In the genomic region with DNA sequence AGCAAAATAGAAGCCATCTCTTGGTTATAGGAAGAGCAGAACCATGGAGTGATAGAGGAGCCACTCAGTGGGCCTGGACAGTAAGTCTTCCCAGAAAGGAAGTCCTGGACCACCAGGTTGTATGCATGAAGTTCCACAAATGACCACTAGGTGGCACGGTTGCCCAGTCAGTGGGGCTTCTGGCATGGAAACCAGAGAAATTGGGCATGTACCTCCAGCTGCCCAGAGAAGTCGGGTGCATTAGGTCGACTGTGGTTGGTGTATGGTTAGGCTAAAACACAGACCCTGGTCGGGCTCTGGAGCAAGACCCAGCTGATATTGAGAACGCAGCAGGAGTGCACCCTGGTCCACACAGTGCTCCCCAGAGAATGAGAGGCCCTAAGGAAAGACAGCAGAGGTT, we compare ENCODE assay signal across 9 mouse cellular contexts. TPM values are rescaled to one million over a fixed set of nuclear protein-coding genes. Genes with fewer than 3 reads are reported as not detected.
DNase-seq lines count a peak whose midpoint lies in the region; ATAC-seq and TF ChIP-seq lines count a peak whose summit lies in the region.
"Had no signal": no experiment of that assay in that cellular context is flagged by ENCODE, and none has a peak within 500 bp of the region (broad histone marks: within the 10 kb centered on the region; RNA-seq: fewer than 3 reads in every experiment).

No protein-coding gene starts in this region.

- no peaks in the 10 kb centered on the region for H3K9me3 ChIP-seq in hindbrain, embryonic 14.5 days (ENCODE audit: control insufficient read depth, low read length)

- H3K4me1 ChIP-seq in cerebellum, adult 2 months (ENCODE audit: control insufficient read depth, insufficient read depth, low read length): no peaks in the 10 kb centered on the region
- no peaks in the 10 kb centered on the region for H3K4me1 ChIP-seq in hindbrain, embryonic 14.5 days (replicated peaks; ENCODE audit: control insufficient read depth, insufficient read depth, low read length)

- no peak overlapping the region for H3K9ac ChIP-seq in hindbrain, embryonic 14.5 days

- ATAC-seq in hindbrain, embryonic 14.5 days (ENCODE audit: low FRiP score): peak; percentile 61

- H3K27ac ChIP-seq in cerebellum, adult 2 months (ENCODE audit: insufficient read depth, low read length): no peak overlapping the region
- H3K27ac ChIP-seq in hindbrain, embryonic 14.5 days: no peak overlapping the region
- H3K27ac ChIP-seq: macrophage had no signal

- no peaks in the 10 kb centered on the region for H3K36me3 ChIP-seq in hindbrain, embryonic 14.5 days (replicated peaks; ENCODE audit: control insufficient read depth, insufficient read depth)

- TF ChIP-seq POLR2A in cerebellum, adult 2 months (IDR thresholded peaks at IDR 0.05; ENCODE audit: borderline replicate concordance, insufficient read depth, low read length): no peak

- TF ChIP-seq CTCF in cerebellum, adult 2 months (IDR thresholded peaks at IDR 0.05; ENCODE audit: borderline replicate concordance, insufficient read depth, low read depth, low read length): peak; percentile 99

- WGBS in cerebellum, adult 2 months: 2% methylated on average over 5 of the region's 5 CpGs
- WGBS in hindbrain, embryonic 14.5 days: 7% methylated on average over 5 of the region's 5 CpGs

- no peaks in the 10 kb centered on the region for H3K27me3 ChIP-seq in cerebellum, adult 2 months (ENCODE audit: control insufficient read depth, insufficient read depth, low read length)
- H3K27me3 ChIP-seq in hindbrain, embryonic 14.5 days (ENCODE audit: control insufficient read depth, insufficient read depth, low read length): no peaks in the 10 kb centered on the region

- no peak overlapping the region for H3K4me2 ChIP-seq in hindbrain, embryonic 14.5 days (replicated peaks)

- H3K4me3 ChIP-seq in cerebellum, adult 2 months (replicated peaks; ENCODE audit: insufficient read depth, low read depth, low read length): no peak overlapping the region
- H3K4me3 ChIP-seq in hindbrain, embryonic 14.5 days (replicated peaks; ENCODE audit: low read length): no peak overlapping the region

- peak; percentile 73 for DNase-seq in Muller cell, postnatal 12 days (ENCODE audit: inconsistent ontology term)
- peak; percentile 74 to 87 for DNase-seq in cerebellum, adult 2 months
- DNase-seq in forelimb bud, embryonic 11.5 days (ENCODE audit: low read depth, low spot score): peak; percentile 89
- peak; percentile 98 for DNase-seq in hindbrain, embryonic 14.5 days (ENCODE audit: low spot score)
- peak; percentile 86 to 88 for DNase-seq in layer of hippocampus, postnatal 14 days (ENCODE audit: low spot score in 2 of 2)
- DNase-seq in lung, postnatal 25 days (ENCODE audit: low spot score): peak; percentile 76
- peak; percentile 96 for DNase-seq in retina, embryonic 14.5 days (ENCODE audit: low spot score)
- DNase-seq in thymus, postnatal 4 days: peak; percentile 93

RNA-seq across cellular contexts. Expression of gene Rmi2, which starts 38.8 kb away (rescaled TPM):
- polyA plus RNA-seq in cerebellum, adult 2 months (2012; rRNA removed): 0.52 and 0.74 TPM in 2 replicates
- 0.47 and 0.57 TPM in 2 replicates for polyA plus RNA-seq in hindbrain, embryonic 14.5 days (2014; fragmentation: Nextera tagmentation; extraction: Ambion mirVana)
- total RNA-seq in layer of hippocampus, postnatal 14 days (2021): under 1 TPM; 0.24 to 0.46 TPM
